Mouse (Mus musculus): ENCODE measurements around the gene Morn3.

The Morn3 gene

GRCm38 (mm10) chr5:123027436-123027835, 19.4 kb downstream of the Morn3 start:
- in situ Hi-C loops (cut with MboI, MseI), result no loop called here

GRCm38 (mm10) chr5:123026414-123026813, 20.4 kb downstream of the Morn3 start:
- in situ Hi-C loops (cut with MboI, MseI), result no loop called here

- in situ Hi-C loops (cut with MboI, MseI), result no loop called here
Measured at GRCm38 (mm10) chr5:123024965-123025573, 21.7 kb downstream of the Morn3 start.

DNA sequence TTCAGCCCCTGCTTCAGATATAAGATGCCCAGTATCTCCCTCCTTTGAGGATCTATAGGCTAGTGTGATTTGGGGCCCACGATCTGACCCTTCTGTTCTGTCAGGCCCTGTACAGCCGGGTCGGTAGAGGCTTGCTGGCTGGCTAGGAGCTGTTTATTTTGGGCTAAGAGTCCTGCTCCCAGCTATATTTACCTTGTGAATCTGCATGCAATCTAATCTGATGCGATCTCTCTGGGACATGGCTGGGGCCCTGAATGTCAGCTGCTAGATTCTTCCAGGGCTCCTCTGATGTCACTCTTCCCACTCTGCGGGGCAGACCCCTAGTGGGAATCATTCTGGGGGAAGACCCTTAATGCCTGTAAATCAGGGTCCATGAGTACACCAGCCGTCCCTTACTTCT, 22.5 kb downstream of the Morn3 start:
- in situ Hi-C loops (cut with MboI, MseI), result no loop called here

- in situ Hi-C loops (cut with MboI, MseI), result no loop called here
Measured at GRCm38 (mm10) chr5:123023049-123023448, 23.8 kb downstream of the Morn3 start.

- in situ Hi-C loops (cut with MboI, MseI), result no loop called here
Measured at GRCm38 (mm10) chr5:123021438-123021837, 25.4 kb downstream of the Morn3 start.

GRCm38 (mm10) chr5:123020426-123020825, 26.4 kb downstream of the Morn3 start:
- in situ Hi-C loops (cut with MboI, MseI), result no loop called here

DNA sequence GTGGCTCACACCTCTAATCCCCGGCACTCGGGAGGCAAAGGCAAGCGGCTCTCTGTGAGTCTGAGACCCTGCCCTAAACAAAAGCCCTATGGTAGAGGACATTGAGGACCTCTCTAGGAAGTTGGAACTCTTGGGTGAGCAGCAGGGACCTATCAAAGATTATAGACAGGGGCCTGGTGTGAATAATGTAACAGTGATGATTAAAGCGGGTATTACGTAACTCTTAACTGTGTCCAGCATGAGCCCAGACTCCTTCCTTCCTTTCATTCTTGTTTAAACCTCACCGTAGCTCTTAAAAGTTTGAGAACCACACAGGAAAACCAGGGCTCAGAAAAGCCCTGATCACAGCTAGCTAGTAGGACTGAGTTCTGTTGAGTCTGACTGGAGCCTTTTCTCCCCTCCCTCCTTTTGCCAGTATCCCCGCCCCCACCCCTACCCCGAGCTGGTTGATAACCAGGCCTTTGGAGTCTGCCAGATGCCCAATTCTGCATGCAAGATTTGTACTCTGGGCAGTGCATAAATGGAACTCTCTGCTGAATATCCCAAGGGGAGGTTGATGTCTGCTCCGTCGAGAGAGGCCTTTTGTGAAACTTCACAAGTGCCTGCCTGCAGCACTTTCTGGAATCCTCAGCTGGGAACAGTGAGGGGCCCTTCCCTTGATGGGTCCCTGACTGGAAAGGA, 27.3 kb downstream of the Morn3 start:
- in situ Hi-C loops (cut with MboI, MseI), result no loop called here

- in situ Hi-C loops (cut with MboI, MseI), result no loop called here
Measured at GRCm38 (mm10) chr5:123017504-123017903, 29.3 kb downstream of the Morn3 start.

DNA sequence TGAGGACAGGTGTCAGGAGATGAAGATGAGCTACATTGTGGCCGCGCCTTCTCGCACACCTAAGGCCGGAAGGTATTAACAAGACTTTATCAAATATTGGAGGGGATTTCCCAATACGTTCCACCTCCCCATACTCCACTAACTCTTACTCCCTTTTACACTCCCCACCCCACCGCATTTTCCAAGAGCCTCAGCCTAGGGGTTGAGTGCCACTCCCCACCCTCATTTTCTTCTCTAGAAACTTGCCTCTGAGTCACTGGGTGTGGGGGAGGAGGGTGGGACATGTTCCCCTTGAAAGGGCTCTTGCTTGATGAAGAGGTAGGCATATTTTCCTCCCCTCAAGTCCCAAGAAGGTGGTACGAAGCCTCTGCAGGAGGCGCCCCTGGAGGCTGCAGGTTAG, 30.9 kb downstream of the Morn3 start:
- in situ Hi-C loops (cut with MboI, MseI), result no loop called here

DNA sequence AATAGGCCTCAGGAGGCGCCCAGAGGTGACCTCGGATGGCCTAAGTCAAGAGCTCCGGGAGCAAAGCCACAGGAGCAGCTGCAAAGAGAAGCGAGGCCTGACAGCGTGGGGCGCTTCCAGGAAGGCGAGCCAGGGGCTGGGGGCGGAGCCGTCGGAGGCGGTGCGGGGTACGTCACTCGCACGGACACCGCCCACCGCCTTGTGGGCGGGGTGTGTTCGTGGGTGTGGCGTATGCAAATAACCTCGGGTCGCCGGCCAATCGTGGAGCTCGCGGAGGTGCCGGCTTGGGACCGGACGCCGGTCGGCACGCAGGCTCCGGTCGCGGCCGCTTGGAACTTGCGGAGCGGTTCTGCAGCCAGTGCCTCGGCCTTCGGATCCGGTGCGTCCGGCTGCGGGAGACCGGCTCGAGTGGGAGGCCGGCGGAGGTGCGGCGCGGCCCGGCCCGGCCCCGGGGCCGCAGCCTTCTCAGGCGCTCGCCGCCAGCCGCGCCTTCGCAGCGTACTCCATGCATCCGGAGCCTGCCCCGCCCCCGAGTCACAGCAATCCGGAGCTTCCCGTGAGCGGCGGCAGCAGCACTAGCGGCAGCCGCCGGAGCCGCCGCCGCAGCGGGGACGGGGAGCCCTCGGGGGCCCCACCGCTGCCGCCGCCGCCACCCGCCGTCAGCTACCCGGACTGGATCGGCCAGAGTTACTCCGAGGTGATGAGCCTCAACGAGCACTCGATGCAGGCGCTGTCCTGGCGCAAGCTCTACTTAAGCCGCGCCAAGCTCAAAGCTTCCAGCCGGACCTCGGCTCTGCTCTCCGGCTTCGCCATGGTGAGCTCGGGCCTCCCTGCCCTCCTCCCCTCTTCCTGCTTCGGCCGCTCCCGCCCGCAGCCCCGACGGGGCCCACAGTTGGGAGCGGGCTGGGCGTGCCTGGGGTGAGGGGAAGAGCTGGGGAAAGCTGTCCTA, 31.8 kb downstream of the Morn3 start, which contains the start of gene Orai1:
Gene Orai1 (plus strand): TSS at position 322 of the 949 bp plus-strand sequence.
- in situ Hi-C loops (cut with MboI, MseI), result loop anchor here in 1 of 2 experiments (5.0 kb wide), 1 partner anchor 48 kb away; no protein-coding TSS in a partner anchor

DNA sequence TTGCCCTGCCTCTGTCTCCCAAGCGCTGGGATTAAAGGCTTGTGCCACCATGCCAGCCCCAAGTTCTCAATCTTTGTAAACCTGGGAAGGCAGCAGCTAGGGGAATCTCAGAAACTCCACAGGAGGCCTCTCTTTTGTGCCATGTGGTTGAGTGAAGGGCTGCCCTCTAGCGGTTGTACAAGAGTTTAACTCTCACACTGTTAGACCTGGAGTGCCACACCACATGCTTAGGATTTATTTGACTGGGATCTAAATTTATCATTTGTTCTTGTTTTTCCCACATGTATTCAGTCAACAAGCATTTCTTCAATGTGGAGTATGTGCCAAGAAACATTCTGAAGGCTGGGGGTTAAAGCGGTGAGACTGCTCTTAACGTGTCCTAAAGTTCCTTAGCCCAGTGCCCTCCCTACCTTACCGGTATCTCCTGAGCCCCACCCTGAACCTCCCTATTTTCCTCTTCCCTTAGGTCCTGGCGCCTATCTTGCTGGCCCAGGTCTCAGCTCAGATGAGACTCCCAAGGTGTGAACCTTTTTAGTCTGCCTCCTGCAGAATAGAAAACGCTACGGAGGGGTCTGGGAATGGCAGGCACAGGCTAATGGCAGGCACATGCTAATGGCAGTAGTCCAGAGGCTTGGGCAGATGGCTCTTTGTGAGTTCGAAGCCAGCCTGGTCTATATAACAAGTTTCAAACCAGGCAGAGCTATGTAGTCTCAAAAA, 33.1 kb downstream of the Morn3 start:
- in situ Hi-C loops (cut with MboI, MseI), result loop anchor here in 1 of 2 experiments (5.0 kb wide), 1 partner anchor 46 kb away; no protein-coding TSS in a partner anchor

GRCm38 (mm10) chr5:123011705-123012104, 35.1 kb downstream of the Morn3 start:
- in situ Hi-C loops (cut with MboI, MseI), result loop anchor here in 1 of 2 experiments (5.0 kb wide), 1 partner anchor 44 kb away; no protein-coding TSS in a partner anchor

DNA sequence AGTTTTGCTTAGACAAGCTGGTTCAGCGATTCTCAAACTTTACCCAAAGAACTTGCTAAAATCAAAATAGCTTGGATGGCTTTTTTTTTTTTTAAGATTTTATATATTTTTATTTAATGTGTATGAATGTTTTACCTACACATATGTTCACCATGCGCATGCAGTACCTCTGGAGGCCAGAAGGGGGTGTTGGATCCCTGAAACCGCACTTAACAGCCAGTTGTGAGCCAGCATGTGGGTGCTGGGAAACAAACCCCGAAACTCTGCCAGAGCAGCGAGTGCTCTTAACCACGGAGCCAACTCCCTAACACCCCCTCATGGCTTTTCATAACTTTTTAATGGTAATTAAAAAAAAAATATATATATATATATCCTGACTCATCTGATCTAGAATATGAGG, 36.0 kb downstream of the Morn3 start:
- in situ Hi-C loops (cut with MboI, MseI), result loop anchor here in 1 of 2 experiments (5.0 kb wide), 1 partner anchor 44 kb away; no protein-coding TSS in a partner anchor

DNA sequence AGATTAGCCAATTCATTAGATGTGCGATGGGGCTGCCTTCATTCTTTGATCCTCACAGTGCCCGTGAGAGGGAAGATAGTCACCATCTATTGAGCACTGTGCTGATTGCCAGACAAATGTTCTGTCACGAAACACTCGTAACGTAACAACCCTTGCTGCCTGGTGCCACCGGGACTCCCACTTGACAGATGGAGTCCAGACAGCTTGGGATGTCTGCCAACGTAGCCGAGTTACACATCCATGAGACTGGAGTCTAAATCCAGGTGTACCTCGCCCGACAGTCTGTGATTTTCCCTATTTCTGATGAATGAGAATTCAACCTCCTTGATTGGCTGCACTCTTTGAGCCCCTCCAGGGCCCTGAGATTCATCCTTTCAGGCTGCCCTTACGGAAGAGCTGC, 36.9 kb downstream of the Morn3 start:
- in situ Hi-C loops (cut with MboI, MseI), result loop anchor here (5.0 to 10.0 kb wide), 2 partner anchors 43 to 1815 kb away; partner anchors contain the start of gene Ptpn11 (in 1 of the 2)

- in situ Hi-C loops (cut with MboI, MseI), result loop anchor here (5.0 to 10.0 kb wide), 2 partner anchors 42 to 1814 kb away; partner anchors contain the start of gene Ptpn11 (in 1 of the 2)
Measured at GRCm38 (mm10) chr5:123008877-123009493, 37.8 kb downstream of the Morn3 start.

DNA sequence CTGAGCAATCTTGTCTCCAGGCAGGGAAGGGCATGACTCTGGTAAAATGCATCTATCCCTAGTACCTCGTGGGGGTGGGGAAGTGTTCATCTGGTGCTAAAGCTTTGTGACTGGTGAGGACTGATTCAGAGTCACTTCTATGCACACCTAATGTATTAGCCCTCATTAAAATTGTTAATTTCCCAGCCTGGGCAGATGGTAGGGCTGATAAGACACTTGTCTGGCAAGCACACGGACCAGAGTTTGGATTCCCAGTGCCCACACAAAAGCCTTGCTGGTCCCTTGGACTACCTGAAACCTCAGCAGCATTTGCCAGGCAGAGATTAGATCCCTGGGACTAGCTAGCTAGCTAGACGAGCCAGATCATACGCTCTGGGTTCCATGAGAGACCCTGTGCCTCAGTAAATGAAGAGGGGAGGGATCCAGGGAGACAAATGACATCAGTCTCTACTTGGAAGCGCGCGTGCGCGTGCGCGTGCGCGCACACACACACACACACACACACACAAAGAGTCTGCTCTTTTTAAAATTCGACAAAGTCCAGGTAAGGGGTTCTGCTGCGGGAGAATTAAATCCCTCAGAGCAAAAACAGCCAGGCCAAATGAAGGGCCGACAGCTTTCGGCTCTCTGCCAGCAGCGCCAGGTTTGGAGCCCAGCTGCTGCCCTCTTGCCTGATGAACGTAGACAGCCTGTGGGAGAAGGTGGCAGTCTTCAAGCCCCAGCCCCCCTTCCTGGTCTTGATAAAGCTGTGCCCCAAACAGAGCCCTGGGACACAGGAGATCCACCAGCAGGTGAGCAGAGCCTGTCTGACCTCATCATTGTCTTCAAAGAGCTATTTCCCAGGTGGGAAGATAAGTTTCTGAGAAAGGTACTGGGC, 40.9 kb downstream of the Morn3 start:
- in situ Hi-C loops (cut with MboI, MseI), result loop anchor here (5.0 to 10.0 kb wide), 2 partner anchors 39 to 1811 kb away; partner anchors contain the start of gene Ptpn11 (in 1 of the 2)

GRCm38 (mm10) chr5:123000901-123001300, 45.9 kb downstream of the Morn3 start:
- in situ Hi-C loops (cut with MboI, MseI), result loop anchor here in 1 of 2 experiments (10.0 kb wide), 1 partner anchor 1806 kb away; the partner anchor contains the start of gene Ptpn11

All from T-helper 17 cell (primary cell).